8 mouse cellular contexts compared by ENCODE assay signal in the genomic region with DNA sequence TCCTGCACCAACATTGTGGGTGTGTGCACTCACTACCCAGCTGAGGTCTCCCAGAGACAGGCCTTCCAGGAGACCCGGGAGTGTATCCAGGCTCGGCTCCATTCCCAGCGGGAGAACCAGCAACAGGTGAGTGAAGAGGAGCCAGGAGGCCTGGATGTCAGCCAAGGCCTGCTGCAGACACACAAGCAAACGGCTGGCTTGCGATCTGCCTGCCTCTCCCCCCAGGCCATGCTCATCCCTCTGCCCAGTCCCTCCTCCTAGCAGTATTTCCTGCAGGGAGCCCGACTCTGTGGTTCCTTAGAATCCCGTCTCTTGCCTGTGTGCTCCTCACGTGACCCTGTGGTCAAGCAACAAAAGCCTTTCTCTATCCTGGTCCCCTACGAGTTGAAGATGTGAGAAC.
A peak's percentile ranks its signal among the peaks of the same experiment; 100 is the strongest.
DNase-seq lines count a peak whose midpoint lies in the region; ATAC-seq and TF ChIP-seq lines count a peak whose summit lies in the region.

No protein-coding gene starts in this region.

- no peaks in the 10 kb centered on the region for H3K9me3 ChIP-seq in forebrain, postnatal 0 days (ENCODE audit: low read length)
- no peaks in the 10 kb centered on the region for H3K9me3 ChIP-seq in forebrain, embryonic 10.5 days
- H3K9me3 ChIP-seq in stomach, embryonic 16.5 days (replicated peaks; ENCODE audit: control insufficient read depth, low read length): no peaks in the 10 kb centered on the region

- H3K4me2 ChIP-seq in forebrain, postnatal 0 days (ENCODE audit: low read depth): no peak overlapping the region
- H3K4me2 ChIP-seq in stomach, embryonic 16.5 days (ENCODE audit: low read depth, low read length): no peak overlapping the region

- ATAC-seq in forebrain, postnatal 0 days: peak; percentile 42
- ATAC-seq in stomach, embryonic 16.5 days (ENCODE audit: insufficient read depth, low FRiP score): peak; percentile 59; the same call in 1 of the 2 replicates

- H3K27me3 ChIP-seq in forebrain, postnatal 0 days (ENCODE audit: insufficient read depth, low read length): no peaks in the 10 kb centered on the region
- H3K27me3 ChIP-seq in forebrain, embryonic 10.5 days (ENCODE audit: poor library complexity, severe bottlenecking): no peaks in the 10 kb centered on the region
- no peaks in the 10 kb centered on the region for H3K27me3 ChIP-seq in stomach, embryonic 16.5 days (ENCODE audit: control insufficient read depth, insufficient read depth, low read length)

- no peak overlapping the region for H3K27ac ChIP-seq in forebrain, postnatal 0 days (ENCODE audit: low read depth, low read length)
- H3K27ac ChIP-seq in forebrain, embryonic 10.5 days: no peak overlapping the region
- no peak overlapping the region for H3K27ac ChIP-seq in stomach, embryonic 16.5 days (ENCODE audit: low read length)

- no peak overlapping the region for H3K9ac ChIP-seq in forebrain, postnatal 0 days
- no peak overlapping the region for H3K9ac ChIP-seq in stomach, embryonic 16.5 days (ENCODE audit: low read length)

- peak; percentile 51 for DNase-seq in forebrain, postnatal 0 days
- no peak for DNase-seq in forebrain, embryonic 10.5 days (ENCODE audit: extremely low spot score, low spot score)
- DNase-seq in retina, postnatal 1 day: peak; percentile 29
- DNase-seq in retina, embryonic 14.5 days (ENCODE audit: low spot score): no peak
- peak; percentile 44 for DNase-seq in heart, adult 8-10 months (ENCODE audit: low spot score)
- no peak for DNase-seq in lung, postnatal 10 days
- DNase-seq in thymus, postnatal 10 days (ENCODE audit: low spot score in 2 of 2): no peak

- H3K4me1 ChIP-seq in forebrain, postnatal 0 days (ENCODE audit: insufficient read depth): 0 out of 2 replicates have a peak, but pooled peaks cover 6% of the 10 kb centered on the region
- H3K4me1 ChIP-seq in forebrain, embryonic 10.5 days: peaks cover 17% of the 10 kb centered on the region; the same call in 1 of the 2 replicates
- H3K4me1 ChIP-seq in stomach, embryonic 16.5 days (ENCODE audit: control insufficient read depth, insufficient read depth, low read length): no peaks in the 10 kb centered on the region

- H3K36me3 ChIP-seq in forebrain, postnatal 0 days (ENCODE audit: insufficient read depth): peaks cover 5% of the 10 kb centered on the region; the same call in 1 of the 2 replicates
- no peaks in the 10 kb centered on the region for H3K36me3 ChIP-seq in forebrain, embryonic 10.5 days (replicated peaks)
- no peaks in the 10 kb centered on the region for H3K36me3 ChIP-seq in stomach, embryonic 16.5 days (ENCODE audit: control insufficient read depth, insufficient read depth, low read length)

- no peak for TF ChIP-seq CTCF in forebrain, postnatal 0 days (IDR thresholded peaks at IDR 0.05; ENCODE audit: low read depth)

- WGBS in forebrain, postnatal 0 days: 26% methylated on average over 9 of the region's 9 CpGs
- 56% methylated on average over 9 of the region's 9 CpGs for WGBS in forebrain, embryonic 10.5 days
- WGBS in stomach, embryonic 16.5 days: 38% methylated on average over 9 of the region's 9 CpGs

- no peak overlapping the region for H3K4me3 ChIP-seq in forebrain, postnatal 0 days (ENCODE audit: low read depth, low read length)
- H3K4me3 ChIP-seq in forebrain, embryonic 10.5 days: no peak overlapping the region
- H3K4me3 ChIP-seq in stomach, embryonic 16.5 days (replicated peaks; ENCODE audit: low read length): no peak overlapping the region

Comparison
In these comparisons a context has a peak if more than half of its experiments do, and no peak if none do; other contexts are left out.
1. DNase-seq: peak in forebrain, postnatal 0 days (single experiment), retina, postnatal 1 day (single experiment) and heart, adult 8-10 months (single experiment); none in forebrain, embryonic 10.5 days (single experiment), retina, embryonic 14.5 days (single experiment), lung, postnatal 10 days (single experiment) and thymus, postnatal 10 days (0 of 2).